Mouse (Mus musculus): ENCODE measurements around the gene Negr1.

The Negr1 gene

DNA sequence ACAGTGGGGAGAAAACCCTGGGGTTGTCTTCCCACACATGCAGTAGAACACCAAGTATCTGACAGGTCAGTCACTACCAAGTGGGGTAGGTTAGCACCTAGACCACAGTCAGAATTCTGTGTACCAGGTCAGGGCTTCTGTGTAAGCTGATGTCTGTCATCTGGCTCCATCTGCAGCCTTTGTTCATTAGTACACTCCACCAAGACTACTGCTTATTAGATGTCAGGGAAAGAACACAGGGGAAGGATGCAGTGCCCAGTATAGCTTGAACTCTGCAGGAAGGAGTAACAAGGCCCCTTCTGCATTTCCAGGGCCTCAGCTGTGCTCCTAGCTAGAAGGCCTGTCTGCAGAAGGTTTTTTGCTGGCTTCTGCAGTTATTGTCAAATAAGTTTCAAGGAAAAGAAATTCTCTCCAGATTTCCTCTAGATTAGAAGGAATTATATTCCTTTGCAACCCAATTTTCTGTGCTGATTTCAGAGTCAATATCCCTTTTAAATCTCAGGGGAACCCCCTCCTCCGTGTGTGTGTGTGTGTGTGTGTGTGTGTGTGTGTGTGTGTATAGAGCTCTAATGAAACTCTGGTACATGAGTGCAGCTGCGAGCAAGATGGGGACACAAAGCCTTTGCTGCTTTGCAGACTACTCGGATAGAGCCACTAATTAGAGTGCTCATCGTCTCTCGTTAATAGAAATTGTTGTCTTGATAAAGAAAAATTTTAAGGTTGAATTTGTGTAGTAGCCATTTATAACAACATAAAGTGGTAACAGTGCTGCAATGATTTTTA lies 654.5 kb downstream of the Negr1 start:
- DNase-seq (ENCODE audit: low read depth) = no peak

DNA sequence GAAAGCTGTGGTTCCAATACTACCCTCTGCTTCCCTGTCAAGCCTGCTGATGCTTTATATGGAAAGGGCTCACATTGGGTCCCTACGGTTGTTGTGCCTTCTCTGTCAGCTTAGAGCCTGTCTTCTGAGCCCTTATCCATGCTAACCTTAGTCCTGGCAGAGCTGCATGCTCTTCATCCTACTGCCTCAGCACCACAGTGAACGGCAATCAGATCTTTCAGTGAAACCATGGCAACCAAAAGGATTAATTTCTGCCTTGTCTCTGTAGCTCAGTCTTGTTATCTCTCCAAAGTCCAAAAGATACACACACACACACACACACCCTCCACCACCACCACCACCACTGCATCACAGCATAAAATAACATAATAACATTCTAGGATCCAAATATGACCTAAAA lies 656.2 kb downstream of the Negr1 start:
- no peak for DNase-seq (ENCODE audit: low read depth)

DNA sequence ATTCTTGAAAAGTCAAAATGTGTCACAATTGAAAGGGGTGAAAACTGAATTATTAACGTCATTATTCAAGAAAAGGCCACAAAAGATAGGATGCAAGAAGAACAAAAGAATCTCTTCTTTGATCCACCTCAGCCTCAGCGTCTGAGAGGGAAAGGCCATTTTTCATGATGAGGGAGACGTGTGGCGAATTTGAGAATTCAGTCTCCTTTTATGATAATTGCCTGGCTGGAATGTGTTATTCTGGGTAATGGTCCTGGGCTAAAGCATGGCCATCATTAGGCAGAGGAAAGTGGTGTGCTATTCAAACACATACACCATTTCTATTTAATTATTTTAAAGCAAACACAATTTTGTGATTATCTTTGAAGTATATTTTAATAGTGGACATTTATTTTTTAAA lies 663.3 kb downstream of the Negr1 start:
- no peak for DNase-seq (ENCODE audit: low read depth)

DNA sequence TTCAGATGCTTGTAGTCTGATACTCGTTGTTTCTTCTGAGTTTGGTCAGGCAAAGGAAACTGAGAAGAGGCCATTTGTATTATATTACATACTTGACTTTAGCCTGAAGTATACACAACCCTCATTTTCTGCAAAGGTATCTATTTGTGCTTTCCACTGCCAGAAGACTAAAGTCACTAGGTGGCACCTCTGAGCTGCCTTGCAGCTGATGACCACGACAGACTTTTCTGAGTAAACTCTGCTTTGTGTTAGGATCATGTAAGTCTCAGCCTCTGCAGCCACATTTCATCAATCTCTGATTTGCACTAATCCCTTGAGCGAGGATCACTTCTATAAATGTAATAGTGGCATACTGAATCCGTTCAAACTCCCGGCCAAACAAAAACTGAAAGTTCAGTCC lies 671.1 kb downstream of the Negr1 start:
- no peak for DNase-seq (ENCODE audit: low read depth)

DNA sequence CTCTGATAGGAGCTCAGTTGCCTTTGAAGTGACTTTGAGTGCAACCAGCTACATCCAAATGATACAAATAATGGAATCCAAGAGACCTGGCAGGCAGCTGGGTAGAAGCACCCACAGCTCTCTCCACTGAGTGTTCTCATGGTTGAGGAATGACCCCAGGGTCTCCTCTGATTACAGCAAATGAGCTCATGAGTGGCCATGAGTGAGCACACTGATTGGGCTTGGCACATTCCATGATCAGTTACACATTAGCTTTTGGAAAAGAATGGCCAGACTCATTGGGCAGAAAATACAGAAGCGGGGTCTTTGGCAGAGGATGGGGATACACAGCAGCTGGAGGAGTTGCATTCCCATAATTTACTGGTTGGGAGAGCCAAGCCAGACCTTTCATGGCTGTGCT lies 678.6 kb downstream of the Negr1 start:
- DNase-seq (ENCODE audit: low read depth) = no peak

DNA sequence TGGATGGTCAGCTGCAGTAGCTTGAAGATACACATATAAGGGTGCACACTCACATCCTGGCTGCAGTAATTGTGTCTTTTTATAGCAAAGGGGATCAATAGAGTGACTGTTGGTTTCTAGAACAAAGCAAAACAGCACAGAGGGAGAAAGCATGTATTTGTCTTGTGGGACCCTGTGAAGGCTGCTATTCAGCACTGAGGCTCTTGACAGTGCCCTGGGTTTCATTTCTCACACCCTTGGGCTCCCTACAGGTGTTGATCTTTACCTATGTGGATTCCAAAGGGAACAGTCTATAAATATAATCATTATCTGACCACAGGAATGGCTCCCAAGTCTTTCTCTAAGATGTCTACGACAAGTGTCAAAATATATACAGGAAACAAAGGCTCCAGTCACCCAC lies 693.9 kb downstream of the Negr1 start:
- DNase-seq (ENCODE audit: low read depth) = no peak

DNA sequence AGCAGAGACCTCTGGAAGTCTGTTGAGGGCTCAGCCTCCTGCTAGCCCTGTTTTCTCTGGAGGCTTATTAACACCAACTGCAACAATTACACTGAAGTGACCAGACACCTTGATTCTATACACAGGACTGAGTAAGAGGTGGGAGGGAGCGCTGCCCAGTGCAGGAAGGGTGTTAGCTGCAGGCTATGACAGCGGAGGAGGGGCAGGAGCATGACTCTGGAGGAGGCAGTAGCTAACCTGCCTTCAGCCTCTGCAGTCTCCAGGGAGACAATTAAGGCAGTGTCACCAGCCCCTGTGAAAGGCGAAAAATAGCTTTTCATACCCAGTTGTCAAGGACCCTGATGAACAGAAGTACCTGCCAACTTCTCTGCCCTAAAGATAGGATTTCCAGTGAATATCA lies 694.3 kb downstream of the Negr1 start:
- no peak for DNase-seq (ENCODE audit: low read depth)

DNA sequence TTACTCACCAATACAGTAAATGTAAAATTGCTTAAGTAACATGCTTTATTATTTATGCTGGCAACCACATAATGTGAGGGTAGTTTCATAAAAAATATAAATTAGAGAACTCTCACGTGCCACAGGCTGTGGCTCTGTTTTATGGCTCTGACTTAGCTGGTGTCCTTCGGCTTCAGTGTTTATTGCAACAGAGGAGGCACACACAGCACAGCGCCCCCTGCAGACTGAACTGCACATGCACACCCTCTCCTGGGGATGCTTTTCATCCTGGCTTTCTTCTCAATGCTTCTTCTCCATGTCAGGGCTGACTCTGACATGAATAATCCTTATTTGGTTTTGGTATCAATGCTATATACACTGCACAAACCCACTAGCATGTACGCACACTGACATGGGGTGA lies 707.1 kb downstream of the Negr1 start:
- no peak for DNase-seq (ENCODE audit: low read depth)

DNA sequence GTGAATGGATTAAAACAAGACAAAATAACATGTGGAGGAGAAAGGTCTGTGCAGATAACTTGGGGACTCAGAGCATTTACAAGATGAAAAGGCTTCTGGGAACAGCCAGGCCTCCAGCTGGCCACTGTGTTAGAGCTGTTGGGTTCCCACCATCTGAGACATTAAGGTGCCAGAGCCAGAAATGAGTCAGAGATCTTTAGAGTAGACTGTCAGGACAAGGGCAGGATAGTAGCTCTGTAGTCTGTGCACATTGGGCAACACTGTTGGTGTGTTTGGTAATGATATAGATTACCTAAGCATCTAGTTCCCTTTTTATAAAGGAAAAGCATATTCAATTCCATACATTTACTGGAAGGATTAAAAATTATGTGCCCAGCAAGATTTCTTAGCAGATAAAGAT lies 710.8 kb downstream of the Negr1 start:
- DNase-seq (ENCODE audit: low read depth) = no peak

DNA sequence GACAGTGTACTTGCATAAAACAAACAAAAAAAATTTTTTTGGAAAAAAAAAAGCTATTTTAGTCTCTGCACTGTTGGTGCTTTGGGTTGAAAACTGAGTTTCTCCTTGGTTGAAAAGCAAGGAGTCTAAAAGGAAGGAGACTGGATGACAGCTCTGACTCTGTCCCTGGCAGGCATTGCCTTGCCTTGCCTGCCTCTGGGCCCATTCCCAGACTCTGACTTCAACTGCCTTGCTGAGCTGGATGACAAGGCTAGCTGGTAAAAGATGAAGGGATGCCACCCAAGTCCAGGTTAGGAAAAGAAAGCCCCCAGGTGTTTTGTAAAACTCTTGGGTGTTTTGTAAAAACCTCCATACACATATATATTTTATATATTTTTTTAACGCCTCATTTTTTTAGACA lies 712.5 kb downstream of the Negr1 start:
- no peak for DNase-seq (ENCODE audit: low read depth)

DNA sequence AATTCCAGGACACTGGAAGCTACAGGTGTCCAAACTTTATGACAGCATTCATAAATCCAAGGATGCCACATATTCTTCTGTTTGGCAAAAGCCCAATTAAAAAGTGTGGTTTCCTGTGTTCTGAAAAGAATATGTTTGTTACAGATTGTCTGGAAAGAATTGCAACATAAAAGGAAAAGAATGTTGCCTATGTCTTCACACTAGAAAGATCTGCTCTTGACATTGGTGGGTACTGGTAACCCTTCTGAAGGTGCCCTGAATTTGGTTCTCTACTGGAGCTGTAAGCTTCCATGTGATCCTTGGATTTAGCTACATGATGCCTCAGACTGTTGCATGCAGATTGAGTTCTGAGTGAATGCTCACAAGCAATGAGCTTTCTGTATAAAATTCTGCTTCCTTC lies 718.1 kb downstream of the Negr1 start:
- DNase-seq (ENCODE audit: low read depth) = no peak

DNA sequence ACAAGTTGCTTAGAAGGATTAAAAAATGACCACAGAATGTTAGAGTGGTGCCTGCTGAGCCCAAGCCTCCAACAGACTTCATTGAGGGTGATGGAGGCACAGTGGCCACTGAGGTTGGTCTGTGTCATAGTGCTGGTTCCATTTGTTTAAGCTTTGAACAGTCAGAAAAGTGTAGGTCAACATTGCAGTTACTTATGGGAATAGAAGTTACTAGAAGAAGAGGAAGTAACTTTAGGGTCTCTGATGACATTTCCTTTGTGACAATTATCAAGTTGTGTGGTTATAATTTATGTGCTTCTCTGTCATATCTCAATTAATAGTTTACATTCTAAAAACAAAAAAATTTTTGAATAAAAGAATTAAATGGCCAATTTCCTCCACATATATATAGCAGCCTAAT lies 719.7 kb downstream of the Negr1 start:
- no peak for DNase-seq (ENCODE audit: low read depth)

DNA sequence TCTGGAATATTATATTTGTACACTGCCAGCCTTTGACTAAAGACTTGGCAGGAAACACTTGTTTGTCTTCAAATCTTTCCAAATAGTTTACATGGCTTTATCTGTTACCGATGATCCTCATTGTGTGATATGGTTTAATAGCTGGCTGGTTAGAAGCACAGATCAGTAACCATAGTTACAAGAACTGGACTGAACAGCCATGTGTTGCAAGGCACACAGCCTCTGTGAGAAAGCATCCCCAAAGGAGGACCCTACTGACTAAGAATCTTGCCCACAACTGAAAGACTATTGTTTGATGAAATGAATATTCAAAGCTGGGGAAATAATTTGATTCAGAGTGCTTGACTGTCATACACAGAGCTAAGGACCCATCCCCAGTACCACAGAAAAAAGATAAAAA lies 729.7 kb downstream of the Negr1 start:
- DNase-seq (ENCODE audit: low read depth) = no peak

DNA sequence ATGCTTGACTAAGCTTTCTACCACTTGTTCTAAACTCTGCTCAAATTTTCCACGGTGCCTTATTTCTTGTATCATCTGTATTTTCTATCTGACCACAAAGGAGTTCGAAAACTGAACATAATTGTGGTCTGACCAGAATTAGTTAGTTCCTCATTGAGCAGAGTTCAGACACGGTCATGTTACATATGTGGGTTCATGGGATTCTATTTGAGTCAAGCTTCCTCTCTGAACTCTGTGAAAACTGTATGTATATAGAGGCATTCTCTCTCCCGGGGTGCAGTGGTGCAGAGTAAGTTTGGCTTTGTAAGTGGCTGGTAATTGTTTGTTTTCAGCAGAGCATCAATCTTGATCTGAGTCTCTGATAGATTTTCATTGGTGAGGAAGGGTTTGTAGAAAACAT lies 735.6 kb downstream of the Negr1 start:
- DNase-seq (ENCODE audit: low read depth) = no peak

DNA sequence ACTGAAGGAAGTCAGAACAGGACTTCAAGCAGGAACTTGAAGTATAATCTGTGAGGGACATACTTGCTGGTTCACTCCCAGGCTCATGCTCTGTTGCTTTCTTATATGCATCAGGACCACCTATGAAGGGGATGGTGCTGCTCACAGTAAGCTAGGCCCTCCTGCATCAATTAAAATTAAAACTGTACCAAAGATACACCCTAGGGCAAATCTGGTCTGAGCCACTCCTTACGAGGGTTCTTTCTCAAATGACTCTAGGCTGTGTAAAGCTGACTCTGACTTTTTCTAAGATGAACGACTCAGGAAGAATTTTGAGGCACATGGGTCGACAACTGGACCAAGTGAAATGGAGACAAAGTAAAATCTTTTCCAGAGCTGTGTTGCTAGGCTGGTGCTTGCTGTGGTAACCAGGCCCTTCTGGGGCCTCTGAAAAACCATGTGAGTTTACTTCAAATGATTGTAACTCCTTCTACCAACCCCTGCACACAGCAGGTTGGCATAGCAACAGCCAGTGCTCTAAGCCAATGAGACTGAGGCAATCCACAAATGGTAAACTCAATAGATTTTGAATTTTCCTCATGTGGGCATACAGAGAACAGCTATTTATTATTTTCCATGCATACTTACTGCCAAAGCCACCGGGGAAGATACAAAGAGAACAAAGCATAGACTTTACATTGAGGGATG lies 742.0 kb downstream of the Negr1 start:
- no peak for DNase-seq (ENCODE audit: low read depth)

DNA sequence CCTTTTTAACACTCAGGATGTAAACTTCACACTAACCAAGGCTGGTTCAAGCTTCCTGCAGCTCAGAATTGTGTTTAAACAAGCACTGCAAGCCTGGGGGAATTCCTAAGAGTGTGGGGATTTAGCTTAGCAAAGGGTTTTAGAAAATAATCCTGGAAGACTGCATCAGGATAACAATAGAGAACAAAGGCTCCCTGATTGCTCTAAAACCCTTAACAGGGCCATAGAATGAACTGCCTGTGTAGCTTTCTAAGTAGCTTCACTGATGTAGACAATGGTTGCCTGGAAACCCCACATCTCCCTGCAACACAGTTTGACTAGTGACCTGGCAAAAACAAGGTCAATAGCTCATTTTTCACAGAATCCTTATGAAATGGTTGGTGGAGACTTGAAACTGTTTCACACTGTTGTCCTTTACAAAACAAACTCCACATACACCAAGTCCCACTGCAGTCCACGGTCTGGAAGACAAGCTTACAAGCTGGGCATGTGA lies 759.5 kb downstream of the Negr1 start:
- DNase-seq (ENCODE audit: low read depth) = no peak

DNA sequence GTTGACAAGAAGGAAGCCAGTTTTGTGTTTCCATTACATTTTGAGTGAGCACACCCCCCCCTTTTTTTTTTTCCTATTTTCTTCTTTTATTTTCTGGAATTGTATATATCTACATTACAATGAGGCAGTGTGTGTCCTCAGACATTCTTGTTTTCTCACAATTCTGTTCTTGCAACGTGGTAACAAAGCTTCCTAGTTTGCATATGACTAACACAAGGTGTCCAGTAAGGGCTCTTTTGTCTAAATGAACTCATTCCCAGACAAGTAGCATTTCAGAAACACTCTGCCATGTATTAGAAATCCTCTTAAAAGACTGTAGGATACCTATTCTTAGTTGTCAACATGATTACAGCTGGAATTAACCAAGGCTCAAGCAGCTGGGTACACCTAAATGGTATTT lies 760.2 kb downstream of the Negr1 start:
- no peak for DNase-seq (ENCODE audit: low read depth)

DNA sequence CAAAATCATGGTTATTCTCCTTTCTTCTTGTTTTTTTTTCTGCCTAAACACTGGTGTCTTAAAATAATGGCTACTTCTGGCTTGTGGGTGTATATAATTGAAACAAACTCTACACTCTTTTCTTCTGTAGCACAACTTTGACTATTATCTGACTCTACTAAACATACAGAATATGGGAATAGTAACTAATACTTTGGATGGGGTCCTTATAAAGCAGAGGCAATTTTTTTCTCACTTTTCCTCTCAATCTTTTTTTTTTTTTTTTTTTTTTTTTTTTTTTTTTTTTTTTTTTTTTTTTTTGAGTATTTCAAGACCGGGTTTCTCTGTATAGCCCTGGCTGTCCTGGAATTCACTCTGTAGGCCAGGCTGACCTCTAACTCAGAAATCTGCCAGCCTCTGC lies 772.6 kb downstream of the Negr1 start:
- DNase-seq (ENCODE audit: low read depth) = no peak

DNA sequence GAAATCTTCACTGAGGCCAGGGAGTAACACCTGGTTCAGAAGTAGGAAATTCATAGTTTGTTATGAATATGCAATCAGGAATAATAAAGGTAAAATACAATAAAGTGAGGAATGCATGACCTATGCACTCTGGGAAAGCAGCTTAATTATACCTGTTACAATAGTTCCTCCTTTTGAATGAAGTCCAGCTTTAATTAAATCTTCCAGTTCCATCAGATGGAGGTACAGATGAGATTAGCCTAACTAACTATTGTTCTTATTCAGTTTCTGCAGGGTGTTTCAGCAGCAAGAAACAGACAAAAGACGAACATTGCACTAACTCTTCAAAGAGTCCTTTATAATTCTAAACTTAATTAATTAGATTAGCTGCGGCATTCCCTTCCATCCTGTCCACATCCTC lies 787.9 kb downstream of the Negr1 start:
- DNase-seq (ENCODE audit: low read depth) = no peak

DNA sequence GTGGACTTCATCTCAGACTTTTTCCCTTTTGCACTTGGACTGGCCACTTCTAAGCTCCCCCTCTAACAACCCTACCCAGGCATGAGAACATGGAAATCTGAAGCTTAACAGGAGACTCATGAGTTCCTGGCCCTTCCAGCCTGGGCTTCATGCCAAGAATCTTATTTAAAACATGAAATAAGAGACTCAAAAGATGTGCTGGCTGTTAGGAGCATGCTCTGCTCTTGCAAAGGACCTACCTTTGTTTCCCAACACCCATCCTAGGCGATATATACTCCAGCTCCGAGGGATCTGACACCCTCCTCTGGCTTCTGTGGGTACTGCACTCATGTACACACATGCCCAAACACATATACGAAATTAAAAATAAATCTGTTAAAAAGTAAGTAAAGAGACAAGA lies 797.3 kb downstream of the Negr1 start:
- no peak for DNase-seq (ENCODE audit: low read depth)

DNA sequence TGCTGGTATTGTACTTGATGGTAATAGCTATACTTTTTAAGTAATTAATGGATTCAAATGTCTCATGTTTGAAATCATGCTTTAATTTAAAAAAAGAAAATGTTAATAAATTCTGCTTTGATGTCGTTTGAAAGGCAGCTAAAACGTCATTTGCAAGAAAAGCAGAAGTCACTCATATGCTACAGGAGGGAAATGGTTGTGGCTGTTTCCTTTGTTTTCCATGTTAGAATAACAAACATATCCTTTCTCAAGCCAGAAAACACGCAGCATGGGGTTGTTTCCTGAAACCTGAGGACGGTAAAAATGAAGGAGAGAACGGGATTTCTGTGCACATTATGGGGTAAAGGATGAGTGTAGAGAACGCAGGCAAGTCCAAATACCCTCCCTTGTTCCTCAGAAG lies 798.2 kb downstream of the Negr1 start:
- no peak for DNase-seq (ENCODE audit: low read depth)
